In genomic region chr16:15053840-15054239, GRCm38 (mm10) we compare ENCODE assay signal across 15 mouse cellular contexts.
DNase-seq lines count a peak whose midpoint lies in the region; ATAC-seq and TF ChIP-seq lines count a peak whose summit lies in the region.
"Had no signal": no experiment of that assay in that cellular context is flagged by ENCODE, and none has a peak within 500 bp of the region (broad histone marks: within the 10 kb centered on the region; RNA-seq: fewer than 3 reads in every experiment).

No protein-coding gene starts in this region.

- no peaks in the 10 kb centered on the region for H3K27me3 ChIP-seq in heart, adult 2 months (ENCODE audit: control insufficient read depth, insufficient read depth, low read length)
- no peaks in the 10 kb centered on the region for H3K27me3 ChIP-seq in liver, embryonic 11.5 days (replicated peaks; ENCODE audit: control insufficient read depth, insufficient read depth, low read length)
- no peaks in the 10 kb centered on the region for H3K27me3 ChIP-seq in liver, embryonic 12.5 days (replicated peaks)
- H3K27me3 ChIP-seq: lung, embryonic 15.5 days; neural tube, embryonic 12.5 days had no signal

- H3K79me2 ChIP-seq in heart, adult 2 months (replicated peaks; ENCODE audit: control insufficient read depth, insufficient read depth, low read length) = no peaks in the 10 kb centered on the region

- no peak for DNase-seq in heart, adult 2 months
- DNase-seq in heart, postnatal 25 days (ENCODE audit: low spot score) = no peak
- no peak for DNase-seq in liver, embryonic 11.5 days (ENCODE audit: low spot score)
- peak; percentile 67 for DNase-seq in embryo, embryonic 9.5 days (ENCODE audit: extremely low spot score)
- DNase-seq in mesoderm, embryonic 11.5 days (ENCODE audit: low read depth, low spot score) = peak; percentile 67
- DNase-seq: cerebellum, postnatal 10 days; forebrain, postnatal 0 days; layer of hippocampus, postnatal 36 days; thymus, adult 2 months had no signal

- no peak overlapping the region for H3K9ac ChIP-seq in heart, adult 2 months (ENCODE audit: low read depth, low read length)
- no peak overlapping the region for H3K9ac ChIP-seq in liver, embryonic 11.5 days (ENCODE audit: low read depth, low read length)
- no peak overlapping the region for H3K9ac ChIP-seq in liver, embryonic 12.5 days
- H3K9ac ChIP-seq: forebrain, postnatal 0 days; lung, embryonic 15.5 days; neural tube, embryonic 12.5 days had no signal

- 56% methylated on average over 4 of the region's 4 CpGs for WGBS in heart, adult 2 months
- WGBS in liver, embryonic 11.5 days = 16% methylated on average over 4 of the region's 4 CpGs
- 31% methylated on average over 4 of the region's 4 CpGs for WGBS in liver, embryonic 12.5 days (ENCODE audit: insufficient replicate concordance)

- no peaks in the 10 kb centered on the region for H3K9me3 ChIP-seq in liver, embryonic 11.5 days (ENCODE audit: control insufficient read depth, low read length)
- H3K9me3 ChIP-seq in liver, embryonic 12.5 days (replicated peaks) = no peaks in the 10 kb centered on the region
- H3K9me3 ChIP-seq: lung, embryonic 15.5 days; neural tube, embryonic 12.5 days had no signal

- TF ChIP-seq CTCF in heart, adult 2 months (IDR thresholded peaks at IDR 0.05) = no peak

- peaks cover 10% of the 10 kb centered on the region for H3K4me1 ChIP-seq in heart, adult 2 months (ENCODE audit: control insufficient read depth, insufficient read depth, low read length)
- no peaks in the 10 kb centered on the region for H3K4me1 ChIP-seq in liver, embryonic 11.5 days (replicated peaks; ENCODE audit: control insufficient read depth, insufficient read depth, low read length)
- no peaks in the 10 kb centered on the region for H3K4me1 ChIP-seq in liver, embryonic 12.5 days

- TF ChIP-seq EP300 in heart, adult 2 months (IDR thresholded peaks at IDR 0.05; ENCODE audit: insufficient read depth, low read depth, low read length) = no peak

- TF ChIP-seq POLR2A in heart, adult 2 months (IDR thresholded peaks at IDR 0.05; ENCODE audit: insufficient read depth, low read depth, low read length) = no peak

- H3K4me2 ChIP-seq in liver, embryonic 11.5 days = no peak overlapping the region
- no peak overlapping the region for H3K4me2 ChIP-seq in liver, embryonic 12.5 days

- H3K27ac ChIP-seq in heart, adult 2 months = peak overlapping the region; percentile 70
- H3K27ac ChIP-seq in liver, embryonic 11.5 days (ENCODE audit: low read depth, low read length) = no peak overlapping the region
- no peak overlapping the region for H3K27ac ChIP-seq in liver, embryonic 12.5 days
- H3K27ac ChIP-seq: neural tube, embryonic 12.5 days had no signal

- H3K4me3 ChIP-seq in heart, adult 2 months = no peak overlapping the region
- no peak overlapping the region for H3K4me3 ChIP-seq in liver, embryonic 11.5 days (ENCODE audit: low read depth, low read length)
- H3K4me3 ChIP-seq in liver, embryonic 12.5 days = no peak overlapping the region
- H3K4me3 ChIP-seq: lung, embryonic 15.5 days had no signal

- intact Hi-C loops in heart, adult 2 months (cut with DNase I) = loop anchor here (5.0 kb wide), 1 partner anchor 352 kb away; no protein-coding TSS in a partner anchor
- intact Hi-C loops in heart, postnatal 25 days (cut with DNase I) = loop anchor here (5.0 kb wide), 1 partner anchor 352 kb away; no protein-coding TSS in a partner anchor

- H3K36me3 ChIP-seq in heart, adult 2 months (ENCODE audit: control insufficient read depth, insufficient read depth, low read length) = no peaks in the 10 kb centered on the region
- H3K36me3 ChIP-seq in liver, embryonic 11.5 days (ENCODE audit: control insufficient read depth, insufficient read depth, low read length) = no peaks in the 10 kb centered on the region
- no peaks in the 10 kb centered on the region for H3K36me3 ChIP-seq in liver, embryonic 12.5 days
- H3K36me3 ChIP-seq: lung, embryonic 15.5 days; neural tube, embryonic 12.5 days had no signal

- ATAC-seq in liver, embryonic 11.5 days (replicated peaks; ENCODE audit: low FRiP score) = 0 out of 2 replicates have a peak, but pooled peaks have one; percentile 39
- ATAC-seq in liver, embryonic 12.5 days = no peak
- ATAC-seq in erythroid progenitor cell, adult 5-6 weeks (replicated peaks; ENCODE audit: low FRiP score, poor library complexity, severe bottlenecking) = no peak
- no peak for ATAC-seq in frontal cortex, adult (ENCODE audit: low TSS enrichment)
- ATAC-seq: CD4-positive, CD25-positive, alpha-beta regulatory T cell, adult 4 months had no signal

Comparison
In these comparisons a context has a peak if more than half of its experiments do, and no peak if none do; other contexts are left out.
1. DNase-seq: peak in embryo, embryonic 9.5 days (single experiment) and mesoderm, embryonic 11.5 days (single experiment); none in heart, adult 2 months (0 of 2), heart, postnatal 25 days (single experiment) and liver, embryonic 11.5 days (single experiment).